Mouse (Mus musculus) frontal cortex, postnatal 36 days (tissue): Measurements from ENCODE around the gene Tef.

Source experiments
- DNase-seq, 2 experiments: peaks; one replicate each; pipeline ENCODE4 v3.0.0; 2022; ENCODE audit warnings: low spot score in 2 of 2

The Tef gene

DNA sequence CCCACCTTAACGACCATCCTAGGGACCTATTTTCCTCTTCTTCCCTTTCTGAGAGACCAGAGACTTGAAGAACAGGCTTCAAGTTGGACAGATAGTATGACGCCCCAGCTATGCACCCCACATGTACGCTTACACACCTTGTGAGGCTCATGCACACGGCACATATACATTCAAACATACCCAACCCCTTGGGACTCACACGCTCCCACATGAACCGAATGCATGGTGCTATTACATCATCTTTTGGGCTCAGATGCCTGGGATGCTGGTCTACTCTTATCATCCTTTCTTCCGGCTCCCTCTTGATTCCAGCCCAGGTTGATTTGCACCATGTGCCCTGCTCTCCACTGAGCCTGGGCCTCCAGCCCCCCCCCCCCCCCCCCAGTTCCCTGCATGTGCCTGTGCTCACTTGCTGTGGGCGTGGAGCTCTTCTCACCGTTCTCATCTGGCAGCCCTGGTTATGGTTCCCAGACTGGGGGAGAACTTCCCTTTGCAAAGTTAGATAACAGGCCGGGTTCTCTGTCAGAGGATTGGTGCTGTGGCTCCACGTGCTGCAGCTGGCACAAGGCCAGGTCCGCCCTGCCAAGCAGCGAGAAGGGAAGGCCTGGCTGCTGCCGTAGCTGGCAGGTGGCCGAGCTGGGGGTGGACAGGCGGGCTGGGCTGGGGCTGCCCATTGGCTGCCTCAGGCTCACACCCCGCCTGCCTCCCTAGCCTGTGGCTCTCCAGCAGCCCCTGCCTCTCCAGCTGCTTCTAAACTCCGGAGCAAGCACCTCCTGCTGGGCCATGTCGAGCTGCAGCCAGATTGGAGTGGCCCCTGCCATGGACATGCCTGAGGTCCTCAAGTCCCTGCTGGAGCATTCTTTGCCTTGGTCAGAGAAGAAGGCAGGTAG is at the start of gene Tef:
Gene Tef (plus strand): TSS at position 421 of the 890 bp plus-strand sequence.
- peak; percentile 100 for DNase-seq

DNA sequence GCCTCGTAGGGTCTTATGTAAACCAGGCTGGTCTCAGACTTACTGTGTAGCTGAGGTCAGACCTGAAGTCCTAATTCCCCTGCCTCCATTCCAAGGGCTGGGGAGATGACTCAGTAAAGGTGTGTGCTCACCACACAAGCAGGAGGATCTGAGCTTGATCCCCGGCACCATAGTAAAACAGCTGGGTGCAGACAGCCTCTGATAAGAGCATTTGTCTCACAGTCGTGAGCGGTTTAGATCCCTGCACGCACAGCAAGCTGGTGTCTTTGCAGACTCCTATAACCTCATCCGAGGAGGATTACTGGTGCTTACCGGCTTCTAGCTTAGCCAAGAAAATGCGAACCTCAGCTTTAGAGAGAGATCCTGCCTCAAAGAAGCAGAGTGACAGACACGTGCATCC is 48.6 kb upstream of the Tef start:
- no peak for DNase-seq

- peak in 1 of 2 experiments; percentile 9 for DNase-seq
Measured at GRCm38 (mm10) chr15:81758701-81759100, 43.5 kb upstream of the Tef start.

GRCm38 (mm10) chr15:81759542-81759941 is 42.7 kb upstream of the Tef start:
- DNase-seq: no peak

- no peak for DNase-seq
Measured at GRCm38 (mm10) chr15:81760361-81761079, 41.7 kb upstream of the Tef start.

DNA sequence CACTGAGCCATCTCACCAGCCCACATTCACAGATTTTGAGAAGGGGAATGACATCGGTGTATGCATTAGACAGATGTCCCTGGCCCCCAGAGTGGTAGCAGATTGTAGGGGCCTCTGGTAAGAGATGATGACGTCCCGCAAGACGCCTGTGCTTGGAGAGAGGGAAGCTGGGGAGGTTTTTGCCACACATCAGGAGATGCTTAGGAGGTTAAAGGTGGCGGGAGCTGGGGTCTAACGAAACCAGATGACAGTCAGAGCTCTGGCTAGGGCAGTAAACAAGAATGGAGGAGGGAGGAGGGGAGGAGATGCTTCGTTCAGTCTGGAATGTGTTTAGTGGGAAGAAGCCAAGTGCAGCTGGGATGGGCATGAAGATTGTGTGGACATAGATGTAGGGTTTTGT is 40.8 kb upstream of the Tef start:
- no peak for DNase-seq

DNA sequence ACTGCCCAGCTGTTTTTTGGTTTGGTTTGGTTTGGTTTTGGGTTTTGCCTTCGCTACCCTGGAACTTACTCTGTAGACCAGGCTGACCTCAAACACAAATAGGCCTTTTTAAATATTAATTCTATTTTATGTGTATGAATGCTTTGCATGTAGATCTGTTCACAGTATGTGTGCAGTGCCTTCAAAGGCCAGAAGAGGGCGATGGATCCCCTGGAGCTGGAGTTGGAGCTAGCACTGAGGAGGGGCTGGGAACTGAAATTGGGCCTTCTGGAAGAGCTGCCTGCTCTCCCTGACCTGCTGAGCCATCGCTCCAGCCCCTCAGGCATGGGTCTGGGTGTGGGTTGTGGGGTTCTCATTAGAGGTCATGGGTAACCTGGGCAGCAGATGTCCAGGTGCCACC is 40.3 kb upstream of the Tef start:
- no peak for DNase-seq

DNA sequence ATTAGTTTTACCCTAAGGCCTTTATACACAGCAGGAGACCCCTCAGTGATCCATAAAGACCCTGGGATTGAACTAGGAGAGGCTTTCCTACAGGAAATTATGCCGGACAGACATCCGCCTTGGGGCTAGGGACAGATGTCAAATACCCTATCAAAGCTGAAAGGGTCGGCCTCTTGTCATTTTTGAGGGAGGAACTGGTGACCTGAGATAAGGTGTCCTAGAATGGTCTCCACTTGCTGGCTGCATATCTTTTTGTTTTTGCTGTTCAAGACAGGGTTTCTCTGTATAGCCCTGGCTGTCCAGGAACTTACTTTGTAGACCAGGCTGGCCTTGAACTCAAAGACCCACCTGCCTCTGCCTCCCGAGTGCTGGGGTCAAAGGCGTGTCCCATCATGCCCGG is 37.6 kb upstream of the Tef start:
- no peak for DNase-seq

GRCm38 (mm10) chr15:81765651-81766050 is 36.6 kb upstream of the Tef start:
- no peak for DNase-seq

DNA sequence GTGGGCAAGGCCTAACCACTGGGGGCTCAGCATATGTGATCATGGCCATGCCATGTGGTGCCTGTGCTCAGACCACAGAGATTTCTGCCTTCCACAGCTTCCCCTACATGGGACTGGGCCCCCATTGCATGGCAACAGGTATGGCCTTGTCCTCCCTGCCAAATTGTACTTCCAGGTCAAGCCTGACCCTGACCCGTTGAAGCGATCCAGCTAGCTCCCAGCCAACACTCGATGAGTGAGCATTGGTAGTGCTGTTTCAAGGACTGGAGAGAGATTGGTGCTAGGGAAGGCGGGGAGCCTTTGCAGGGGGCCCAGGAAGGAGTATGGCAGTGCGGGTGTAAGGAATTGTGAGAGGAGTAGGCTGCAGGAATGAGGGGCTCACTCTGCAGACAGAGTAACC is 35.8 kb upstream of the Tef start:
- DNase-seq: no peak

DNA sequence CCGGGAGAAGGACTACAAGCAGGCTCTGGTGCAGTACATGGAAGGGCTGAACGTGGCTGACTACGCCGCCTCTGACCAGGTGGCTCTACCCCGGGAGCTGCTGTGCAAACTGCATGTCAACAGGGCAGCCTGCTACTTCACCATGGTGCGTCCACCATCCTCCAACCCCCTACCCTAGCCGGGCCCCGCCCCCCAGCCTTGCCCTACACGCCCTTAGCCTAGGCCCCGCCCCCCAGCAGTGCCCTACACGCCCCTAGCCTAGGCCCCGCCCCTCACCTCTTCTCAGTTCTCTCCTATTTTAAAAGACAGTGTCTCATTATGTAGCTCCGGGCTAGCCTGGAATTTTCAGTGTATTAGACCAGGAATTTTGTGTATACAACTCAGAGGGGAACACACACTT is 33.2 kb upstream of the Tef start:
- no peak for DNase-seq

DNA sequence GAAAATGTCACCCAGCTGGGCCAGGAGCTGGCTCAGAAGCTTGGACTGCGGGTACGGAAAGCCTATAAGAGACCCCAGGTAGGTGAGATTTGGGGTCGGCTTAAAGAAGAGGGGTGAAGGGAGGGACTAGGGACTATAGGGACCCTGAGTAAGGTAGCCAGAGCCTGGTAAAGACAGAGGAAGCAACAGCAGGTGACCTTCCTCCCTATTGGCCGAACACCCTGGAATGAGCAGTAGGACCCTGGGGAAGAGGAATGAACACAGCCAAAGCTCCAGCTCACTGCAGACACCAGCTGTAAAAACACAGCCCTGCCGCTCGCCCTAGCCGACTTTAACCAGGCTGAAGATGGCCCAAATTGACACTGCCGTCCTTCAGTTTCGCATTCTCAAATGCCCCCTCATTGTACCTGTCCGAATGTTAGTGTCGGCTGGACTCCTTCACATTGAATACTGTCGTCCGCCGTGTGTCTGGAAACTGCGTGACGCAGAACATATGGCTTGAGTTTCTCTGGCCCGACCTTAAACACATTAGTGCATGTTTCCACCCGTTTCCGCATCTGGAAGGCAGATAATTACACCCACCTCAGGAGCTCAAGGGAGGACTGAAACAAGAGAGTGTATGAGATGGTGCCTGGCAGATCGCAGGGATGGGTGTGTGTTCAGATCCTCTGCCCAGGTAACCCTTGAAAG is 29.6 kb upstream of the Tef start:
- no peak for DNase-seq

GRCm38 (mm10) chr15:81774505-81775171 is 27.6 kb upstream of the Tef start:
- DNase-seq: no peak

- no peak for DNase-seq
Measured at GRCm38 (mm10) chr15:81776631-81777422, 25.4 kb upstream of the Tef start.

- DNase-seq: no peak
Measured at GRCm38 (mm10) chr15:81781816-81782215, 20.4 kb upstream of the Tef start.

GRCm38 (mm10) chr15:81784762-81785161 is 17.5 kb upstream of the Tef start:
- DNase-seq: no peak

DNA sequence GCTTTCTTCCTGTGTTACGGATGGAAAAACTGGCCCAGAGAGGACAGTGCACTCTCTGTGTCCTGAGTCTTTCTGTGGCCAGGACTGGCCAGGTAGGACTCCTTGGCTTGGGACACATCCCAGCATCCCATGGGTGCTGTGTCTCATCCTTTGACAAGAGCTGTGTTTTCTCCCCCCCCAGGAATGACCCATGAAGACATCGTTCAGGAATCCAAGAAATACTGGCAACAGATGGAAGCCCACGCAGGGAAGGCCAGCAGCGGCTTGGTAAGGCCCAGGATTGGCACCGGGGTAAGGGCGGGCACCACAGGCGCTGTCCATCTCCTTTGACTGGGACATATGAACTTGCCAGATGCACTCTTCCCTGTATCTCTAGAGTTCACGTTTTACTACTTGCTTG is 16.5 kb upstream of the Tef start:
- DNase-seq: no peak

DNA sequence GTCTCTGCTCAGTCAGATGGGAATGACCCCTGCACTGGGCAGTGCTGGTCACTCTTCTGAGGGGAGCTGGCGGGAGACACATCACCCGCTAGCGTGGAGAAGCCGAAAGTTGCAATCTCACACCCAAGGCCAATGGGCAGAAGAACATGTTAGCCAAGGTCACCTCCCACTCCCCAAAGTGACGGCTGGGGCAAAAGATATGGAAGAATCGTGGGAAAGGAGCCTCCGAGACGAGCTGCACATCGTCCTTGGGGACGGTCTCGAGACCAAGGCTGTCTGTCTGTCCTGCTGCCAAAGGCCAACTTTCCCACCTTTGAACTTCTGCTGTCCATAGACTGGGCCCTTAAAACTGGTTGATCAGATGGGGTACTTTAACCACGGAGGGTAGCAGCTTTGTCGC is 14.7 kb upstream of the Tef start:
- no peak for DNase-seq

DNA sequence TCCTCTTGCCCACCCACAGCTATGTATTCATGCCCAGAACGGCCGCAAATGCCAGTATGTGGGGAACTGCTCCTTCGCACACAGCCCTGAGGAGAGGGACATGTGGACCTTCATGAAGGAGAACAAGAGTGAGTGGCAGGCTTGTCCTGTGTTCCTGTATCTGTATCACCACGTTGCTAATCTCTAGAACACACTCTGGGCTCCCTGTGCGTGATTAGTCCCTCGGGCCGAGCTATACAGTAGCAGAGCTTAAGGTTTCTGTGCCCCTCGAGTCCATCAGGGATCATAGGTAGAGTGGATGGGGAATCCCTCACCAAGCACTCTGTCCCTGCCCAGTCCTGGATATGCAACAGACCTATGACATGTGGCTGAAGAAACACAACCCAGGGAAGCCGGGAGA is 9.8 kb upstream of the Tef start:
- DNase-seq: no peak

DNA sequence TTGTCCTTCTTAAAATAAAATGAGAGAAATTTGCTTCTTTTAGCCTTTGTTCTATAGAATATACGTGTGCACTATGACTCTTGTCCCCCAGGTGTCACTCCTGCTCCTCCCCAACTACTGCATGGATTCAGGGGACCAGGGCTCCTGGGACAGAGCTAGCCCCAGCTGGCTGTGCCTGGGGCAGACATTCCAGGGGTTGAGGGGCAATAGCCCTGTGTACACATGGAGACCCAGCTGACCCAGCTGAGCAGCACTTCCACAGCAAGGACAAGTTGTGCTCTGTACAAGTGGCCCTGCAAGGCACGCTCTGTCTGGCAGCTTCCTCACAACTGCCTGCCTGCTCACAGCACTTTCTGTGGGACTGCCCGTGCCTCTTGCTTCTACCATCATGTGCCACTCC is 6.0 kb upstream of the Tef start:
- no peak for DNase-seq

GRCm38 (mm10) chr15:81797861-81798260 is 4.4 kb upstream of the Tef start:
- no peak for DNase-seq
